Mouse (Mus musculus) hindlimb bud, embryonic 11.5 days (tissue): Measurements from ENCODE around the gene Il7r.

Source experiments
- DNase-seq: peaks from one replicate; pipeline ENCODE4 v3.0.0-alpha.2; 2012; ENCODE audit warnings: low read depth, low spot score; ENCODE audit errors: extremely low spot score

Il7r gene

DNA sequence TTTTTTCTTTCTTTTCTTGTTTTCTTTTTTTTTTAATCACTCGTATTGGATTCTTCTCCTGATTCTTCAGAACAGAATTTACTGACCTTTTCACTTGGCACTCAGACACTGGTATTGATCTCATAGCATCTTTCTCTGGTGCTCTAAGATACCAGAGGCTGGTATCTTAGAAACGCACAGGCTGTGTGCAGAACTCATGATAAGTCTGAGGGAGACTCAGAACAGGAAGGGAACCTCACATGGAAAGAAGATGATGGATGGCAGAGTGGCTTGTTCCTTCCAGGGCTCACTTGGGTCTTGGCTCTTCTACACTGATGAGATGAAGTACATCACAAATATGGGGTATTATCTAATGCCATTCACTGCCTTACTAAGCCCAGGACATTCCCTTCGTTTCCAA, 57.4 kb downstream of the Il7r start:
- no peak for DNase-seq

DNA sequence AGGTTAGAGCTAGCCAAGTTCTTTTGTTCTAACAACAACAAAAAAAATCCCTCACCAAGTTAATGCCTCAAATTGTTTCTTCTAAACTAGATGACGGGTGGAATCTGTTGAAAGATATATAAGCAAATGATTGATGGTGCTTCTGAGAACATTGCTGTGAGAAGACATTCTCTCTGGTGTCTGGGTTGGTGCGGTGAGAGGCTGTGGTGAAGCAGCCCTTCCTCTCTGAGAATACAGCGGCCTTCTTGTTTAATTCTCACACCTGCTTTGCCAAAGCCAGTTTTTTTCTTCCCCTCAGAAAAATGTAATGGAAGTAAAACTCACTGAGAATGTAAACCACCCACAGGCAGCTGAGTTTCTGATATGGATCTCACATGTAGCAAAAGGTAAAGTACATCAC, 57.8 kb downstream of the Il7r start:
- DNase-seq, result no peak

DNA sequence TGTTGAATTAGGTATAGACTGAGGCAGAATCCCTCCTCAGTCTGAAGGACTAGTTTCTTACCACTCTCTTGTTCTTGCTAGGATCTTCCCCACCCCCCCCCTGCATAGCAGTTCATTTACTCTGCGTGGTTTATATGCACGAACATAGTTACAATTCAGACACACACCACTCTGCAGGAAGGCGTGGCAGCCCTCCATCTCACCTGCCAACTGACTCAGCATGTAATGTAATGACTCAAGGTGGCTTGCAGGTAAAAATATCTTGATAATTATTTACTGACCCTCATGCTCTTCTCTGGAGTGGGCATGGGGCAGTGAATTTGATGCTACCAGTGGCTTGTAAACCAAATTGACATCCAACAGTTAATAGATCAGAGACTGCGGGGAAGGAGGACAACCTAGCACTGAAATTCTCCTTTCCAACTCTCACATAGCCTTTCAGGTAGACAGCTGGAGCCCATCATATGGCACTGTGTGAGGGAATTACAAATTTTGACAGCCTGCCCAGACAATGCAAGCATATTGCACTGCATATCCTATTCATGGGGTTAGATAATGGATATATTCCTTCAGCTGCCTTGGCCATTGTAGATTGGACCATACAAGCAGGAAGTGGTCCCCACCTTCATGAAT, 58.8 kb downstream of the Il7r start:
- no peak for DNase-seq

DNA sequence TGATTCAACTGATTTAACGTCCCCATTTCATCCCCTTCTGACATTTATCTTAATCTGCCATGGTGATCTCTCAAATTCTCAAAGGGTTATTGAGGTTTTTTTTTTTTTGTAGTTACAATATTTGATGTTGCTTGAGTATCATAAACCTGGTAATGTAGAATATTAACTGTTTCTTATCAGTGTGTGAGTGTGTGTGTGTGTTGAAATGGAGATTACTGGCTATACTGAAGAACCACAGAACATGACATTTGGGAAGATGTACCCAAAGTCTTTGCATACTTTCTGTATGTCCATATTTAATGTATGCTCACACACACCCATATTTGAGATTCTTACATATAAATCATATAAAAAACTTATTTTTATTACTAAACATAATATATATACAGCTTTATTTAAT, 65.9 kb downstream of the Il7r start:
- DNase-seq, result no peak

DNA sequence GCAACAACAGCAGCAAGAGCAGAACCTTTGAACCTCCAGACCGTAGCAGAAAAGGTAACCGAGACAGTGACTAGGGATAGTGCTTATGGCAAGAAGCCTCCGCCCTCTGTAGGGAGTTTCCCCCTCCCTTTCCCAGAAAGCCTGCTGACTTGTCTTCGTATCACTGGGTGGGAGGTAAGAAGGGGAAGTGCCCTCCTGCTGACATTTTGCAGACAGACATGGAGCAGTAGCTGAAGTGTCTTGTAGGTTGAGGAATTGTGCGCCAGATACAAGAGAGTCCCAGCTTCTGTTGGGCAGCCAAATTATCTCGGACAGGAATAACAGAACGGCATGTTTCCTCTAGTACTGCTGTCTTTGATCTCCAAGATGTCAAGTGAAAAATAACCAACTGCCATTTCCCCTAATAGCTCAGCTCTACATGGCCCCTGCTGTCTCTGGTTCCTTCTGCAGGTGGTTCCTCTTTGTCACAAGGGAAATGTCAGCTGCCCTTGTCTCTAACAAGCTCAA, 66.4 kb downstream of the Il7r start:
- DNase-seq, result no peak
